Mouse (Mus musculus): ENCODE measurements around the gene Aspdh. TPM values are rescaled to one million over a fixed set of nuclear protein-coding genes. Genes with fewer than 3 reads are reported as not detected.

Aspdh gene
- polyA plus RNA-seq, 1 experiment from 2014 or later = 5.3 TPM

DNA sequence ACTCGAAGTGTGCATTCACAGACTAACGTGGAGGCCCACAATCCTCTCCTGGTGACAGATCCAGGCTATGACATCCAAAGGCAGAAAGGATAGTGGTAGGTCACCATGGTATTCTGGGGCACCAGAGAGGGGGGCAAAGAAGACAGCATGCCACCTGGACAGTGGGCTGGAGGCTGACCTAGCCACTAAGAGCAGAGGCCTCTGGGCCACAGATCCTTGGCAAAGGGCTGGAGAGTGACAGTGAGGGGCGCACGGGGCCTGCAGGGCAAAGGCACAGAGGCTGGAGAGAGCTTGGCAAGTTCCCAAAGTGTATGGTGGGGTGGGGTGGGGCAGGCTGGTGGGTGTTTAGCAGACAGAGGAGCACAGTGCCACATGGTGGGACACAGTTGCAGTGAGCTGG is 25.1 kb downstream of the Aspdh start:
- H3K4me2 ChIP-seq (ENCODE audit: low read length) = no peak overlapping the region
- H3K4me3 ChIP-seq (ENCODE audit: low read depth, low read length) = no peak overlapping the region
- peaks cover 10% of the 10 kb centered on the region for H3K4me1 ChIP-seq (ENCODE audit: control insufficient read depth, insufficient read depth, low read length)
- H3K9ac ChIP-seq (ENCODE audit: low read length) = no peak overlapping the region
- ATAC-seq = no peak
- WGBS = 82% methylated on average over 4 of the region's 4 CpGs
- no peaks in the 10 kb centered on the region for H3K27me3 ChIP-seq (replicated peaks; ENCODE audit: control insufficient read depth, insufficient read depth, low read length)
- no peak overlapping the region for H3K27ac ChIP-seq (ENCODE audit: low read depth, low read length)
- H3K9me3 ChIP-seq (replicated peaks; ENCODE audit: control insufficient read depth, low read length) = no peaks in the 10 kb centered on the region
- peaks cover 67% of the 10 kb centered on the region for H3K36me3 ChIP-seq (ENCODE audit: control insufficient read depth, insufficient read depth, low read length)
- DNase-seq (ENCODE audit: low spot score) = no peak

DNA sequence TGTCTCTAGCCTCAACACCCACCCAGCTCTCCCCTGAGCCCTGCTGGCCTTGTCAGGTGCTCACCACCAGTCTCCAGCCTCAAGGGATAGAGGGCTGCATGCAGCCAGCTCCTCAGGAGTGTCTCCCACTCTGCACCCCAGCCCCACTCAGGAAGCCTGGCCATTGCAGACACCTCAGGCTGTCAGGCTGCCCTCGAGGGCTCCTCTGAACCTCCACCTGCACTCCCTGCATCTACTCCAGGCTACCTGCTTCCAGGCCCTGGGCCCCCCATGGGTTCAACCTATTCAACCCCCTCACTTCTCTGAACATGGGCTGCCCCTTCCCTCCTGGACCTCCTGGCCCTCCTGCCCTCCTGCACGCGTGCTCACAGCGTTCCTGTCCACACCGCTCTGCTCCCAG is 26.2 kb downstream of the Aspdh start:
- Histone ChIP-seq H3K4me1 (ENCODE audit: control insufficient read depth, insufficient read depth, low read length) (peaks cover 14% of the 10 kb centered on the region), H3K9me3 (replicated peaks; ENCODE audit: control insufficient read depth, low read length) (no peaks in the 10 kb centered on the region), H3K9ac (ENCODE audit: low read length) (no peak overlapping the region), H3K27me3 (replicated peaks; ENCODE audit: control insufficient read depth, insufficient read depth, low read length) (no peaks in the 10 kb centered on the region), H3K27ac (ENCODE audit: low read depth, low read length) (no peak overlapping the region), H3K4me3 (ENCODE audit: low read depth, low read length) (no peak overlapping the region), H3K36me3 (ENCODE audit: control insufficient read depth, insufficient read depth, low read length) (peaks cover 67% of the 10 kb centered on the region), H3K4me2 (ENCODE audit: low read length) (no peak overlapping the region)
- no peak for DNase-seq (ENCODE audit: low spot score)
- WGBS = 100% methylated on average over 5 of the region's 5 CpGs
- no peak for ATAC-seq

DNA sequence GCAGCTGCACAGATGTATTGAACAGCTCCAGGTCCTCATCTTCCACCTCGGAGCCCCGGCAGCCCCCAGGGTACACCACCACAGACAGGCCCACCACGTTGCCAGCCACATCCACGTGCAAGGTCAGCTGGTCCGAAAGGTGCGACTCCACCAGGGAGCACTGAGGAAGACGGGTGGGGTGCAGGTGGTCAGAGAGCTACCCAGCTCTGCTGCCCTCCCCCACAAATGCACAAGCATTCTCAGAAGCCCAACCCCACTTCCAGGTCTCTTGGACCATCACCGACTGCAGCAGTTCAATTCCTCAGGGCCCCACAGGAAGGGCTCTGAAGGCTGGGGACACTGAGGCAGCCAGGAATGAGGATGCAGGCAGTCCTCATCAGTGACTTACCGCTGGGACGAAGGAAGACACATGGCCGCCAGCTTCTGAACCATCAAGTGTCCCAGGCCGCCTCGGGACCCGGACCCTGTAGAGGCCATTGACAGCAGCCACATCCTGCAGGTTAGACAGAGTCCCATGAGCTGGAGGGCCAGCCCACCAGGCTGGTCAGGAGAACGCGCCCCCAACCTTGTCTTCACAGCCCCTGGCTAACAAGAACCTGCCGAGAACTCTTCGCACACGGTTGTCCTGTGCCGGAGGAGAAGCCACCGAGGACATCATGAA is 27.1 kb downstream of the Aspdh start:
- Histone ChIP-seq H3K4me1 (ENCODE audit: control insufficient read depth, insufficient read depth, low read length) (peaks cover 18% of the 10 kb centered on the region), H3K27me3 (replicated peaks; ENCODE audit: control insufficient read depth, insufficient read depth, low read length) (no peaks in the 10 kb centered on the region), H3K4me3 (ENCODE audit: low read depth, low read length) (no peak overlapping the region), H3K4me2 (ENCODE audit: low read length) (no peak overlapping the region), H3K36me3 (ENCODE audit: control insufficient read depth, insufficient read depth, low read length) (peaks cover 67% of the 10 kb centered on the region), H3K9ac (ENCODE audit: low read length) (no peak overlapping the region), H3K27ac (ENCODE audit: low read depth, low read length) (no peak overlapping the region), H3K9me3 (replicated peaks; ENCODE audit: control insufficient read depth, low read length) (no peaks in the 10 kb centered on the region)
- WGBS = 91% methylated on average over 21 of the region's 21 CpGs
- no peak for ATAC-seq
- no peak for DNase-seq (ENCODE audit: low spot score)

DNA sequence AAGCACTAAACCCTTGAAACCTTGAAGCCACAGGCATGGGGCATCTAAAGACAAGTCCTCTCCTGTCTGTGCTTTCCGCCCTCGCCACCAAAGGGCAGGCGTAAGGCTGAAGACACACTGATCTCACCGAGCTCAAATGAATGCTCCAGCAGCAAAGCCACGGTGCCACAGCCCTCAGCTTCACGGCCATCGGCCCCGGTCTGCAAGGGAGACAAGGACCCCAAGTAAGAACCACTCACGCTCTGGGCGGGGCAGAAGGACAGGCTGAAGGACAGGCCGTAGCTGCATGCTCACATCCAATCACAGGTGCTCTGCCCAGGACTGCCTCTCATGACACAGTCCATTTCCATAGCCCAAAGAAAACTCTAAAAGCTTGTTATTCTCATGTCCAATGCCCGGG is 29.5 kb downstream of the Aspdh start:
- WGBS = 90% methylated on average over 12 of the region's 12 CpGs
- peak overlapping the region; percentile 35; the same call in 1 of the 2 replicates for H3K9ac ChIP-seq (ENCODE audit: low read length)
- H3K4me1 ChIP-seq (ENCODE audit: control insufficient read depth, insufficient read depth, low read length) = peaks cover 21% of the 10 kb centered on the region
- ATAC-seq (no peak), DNase-seq (ENCODE audit: low spot score) (no peak)
- H3K27me3 ChIP-seq (replicated peaks; ENCODE audit: control insufficient read depth, insufficient read depth, low read length) = no peaks in the 10 kb centered on the region
- no peaks in the 10 kb centered on the region for H3K9me3 ChIP-seq (replicated peaks; ENCODE audit: control insufficient read depth, low read length)
- no peak overlapping the region for H3K4me3 ChIP-seq (ENCODE audit: low read depth, low read length)
- H3K36me3 ChIP-seq (ENCODE audit: control insufficient read depth, insufficient read depth, low read length) = peaks cover 48% of the 10 kb centered on the region
- peak overlapping the region; percentile 7; the same call in 1 of the 2 replicates for H3K4me2 ChIP-seq (ENCODE audit: low read length)
- no peak overlapping the region for H3K27ac ChIP-seq (ENCODE audit: low read depth, low read length)

DNA sequence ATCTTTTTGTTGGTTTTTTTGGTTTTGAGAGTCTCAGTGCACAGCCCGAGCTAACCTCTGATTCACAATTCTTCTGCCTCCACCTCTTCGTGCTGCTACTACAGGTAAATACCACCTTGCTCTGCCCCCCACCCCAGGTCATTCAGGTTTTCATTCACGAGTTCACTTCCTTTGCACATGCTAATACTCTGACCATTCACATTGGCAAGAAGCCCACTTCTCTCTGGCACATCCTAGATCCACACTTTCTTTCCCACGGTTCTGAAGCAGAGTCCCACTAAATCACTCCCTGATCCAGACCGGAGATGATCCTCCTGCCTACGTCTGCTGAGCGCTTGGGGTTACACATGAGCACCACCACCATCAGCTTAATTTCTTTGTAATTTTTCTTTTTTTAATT is 29.9 kb downstream of the Aspdh start:
- H3K36me3 ChIP-seq (ENCODE audit: control insufficient read depth, insufficient read depth, low read length) = peaks cover 44% of the 10 kb centered on the region
- no peaks in the 10 kb centered on the region for H3K27me3 ChIP-seq (replicated peaks; ENCODE audit: control insufficient read depth, insufficient read depth, low read length)
- peaks cover 21% of the 10 kb centered on the region for H3K4me1 ChIP-seq (ENCODE audit: control insufficient read depth, insufficient read depth, low read length)
- DNase-seq (ENCODE audit: low spot score) (no peak), ATAC-seq (no peak)
- WGBS = 79% methylated on average over 7 of the region's 7 CpGs
- peak overlapping the region; percentile 95 for H3K9ac ChIP-seq (ENCODE audit: low read length)
- H3K4me3 ChIP-seq (ENCODE audit: low read depth, low read length) = peak overlapping the region; percentile 73
- H3K4me2 ChIP-seq (ENCODE audit: low read length) = peak overlapping the region; percentile 80
- H3K27ac ChIP-seq (ENCODE audit: low read depth, low read length) = no peak overlapping the region
- no peaks in the 10 kb centered on the region for H3K9me3 ChIP-seq (replicated peaks; ENCODE audit: control insufficient read depth, low read length)

DNA sequence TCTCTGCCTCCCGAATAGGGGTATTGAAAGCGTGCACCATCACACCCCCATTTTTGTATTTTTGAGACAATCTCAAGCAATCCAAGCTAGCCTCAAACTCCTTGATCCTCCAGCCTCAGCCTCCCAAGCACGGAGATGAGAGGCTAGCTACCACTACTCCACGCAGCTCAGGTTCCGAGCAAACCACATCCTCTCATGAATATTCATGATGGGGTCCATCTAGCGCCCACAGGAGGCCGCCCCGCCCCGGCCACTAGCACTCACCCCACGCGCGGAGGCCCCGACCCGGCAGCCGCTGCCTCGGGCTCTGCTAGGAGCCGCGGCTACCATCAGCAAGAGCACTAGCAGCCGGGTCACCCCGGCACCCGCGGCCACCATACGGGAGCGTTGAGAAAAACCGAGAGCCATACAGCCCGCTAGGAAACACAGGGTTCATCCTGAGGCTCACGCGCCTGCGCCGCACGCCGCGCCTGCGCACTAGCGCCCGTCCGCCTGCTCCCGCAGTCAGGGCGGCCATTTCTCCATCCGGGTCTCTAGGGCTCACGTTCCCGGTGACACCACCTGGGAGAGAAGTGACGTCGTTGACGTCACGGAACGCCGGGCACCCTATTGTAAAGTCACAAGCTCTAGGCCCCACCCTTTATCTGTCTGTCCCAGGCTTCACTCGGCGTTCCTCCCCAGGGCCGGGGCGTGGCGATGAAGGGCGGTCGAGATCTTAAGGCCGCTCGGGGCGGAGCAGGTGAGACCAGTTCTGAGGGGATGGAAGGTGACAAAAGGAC is 31.0 kb downstream of the Aspdh start, which contains the start of the genes Emc10 and Fam71e1:
Gene Emc10, minus strand, starts transcription at position 538 of the 779 bp plus-strand sequence.
Gene Fam71e1, plus strand, starts transcription at position 590 of the 779 bp plus-strand sequence.
- DNase-seq (ENCODE audit: low spot score) = peak; percentile 99
- H3K9ac ChIP-seq (ENCODE audit: low read length) = peak within 1 kb of the TSS; percentile 95
- no peaks in the 10 kb centered on the region for H3K27me3 ChIP-seq (replicated peaks; ENCODE audit: control insufficient read depth, insufficient read depth, low read length)
- peak within 1 kb of the TSS; percentile 97 for H3K27ac ChIP-seq (ENCODE audit: low read depth, low read length)
- peaks cover 33% of the 10 kb centered on the region for H3K36me3 ChIP-seq (ENCODE audit: control insufficient read depth, insufficient read depth, low read length)
- peak within 1 kb of the TSS; percentile 73 for H3K4me3 ChIP-seq (ENCODE audit: low read depth, low read length)
- 0% methylated on average over 57 of the region's 58 CpGs for WGBS
- H3K4me2 ChIP-seq (ENCODE audit: low read length) = peak within 1 kb of the TSS; percentile 82
- peaks cover 21% of the 10 kb centered on the region for H3K4me1 ChIP-seq (ENCODE audit: control insufficient read depth, insufficient read depth, low read length)
- H3K9me3 ChIP-seq (replicated peaks; ENCODE audit: control insufficient read depth, low read length) = no peaks in the 10 kb centered on the region
- ATAC-seq = peak; percentile 96

DNA sequence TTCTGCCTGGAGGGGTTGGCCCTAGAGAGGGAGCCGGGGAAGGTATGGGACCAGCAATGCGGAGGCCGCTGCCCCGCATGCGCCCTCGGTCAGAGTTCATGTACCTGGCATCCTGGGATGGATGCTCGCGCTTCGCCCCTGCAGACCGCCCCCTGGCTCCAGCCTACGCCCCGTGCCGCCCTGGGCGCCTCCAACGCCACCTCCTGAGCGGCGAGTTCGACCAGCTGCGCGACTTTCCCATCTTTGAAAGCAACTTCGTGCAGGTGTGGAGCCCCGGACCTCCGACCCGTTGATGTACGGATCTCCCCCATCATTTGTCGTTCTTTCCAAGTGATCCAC is 31.5 kb downstream of the Aspdh start:
- Histone ChIP-seq H3K4me2 (ENCODE audit: low read length) (peak overlapping the region; percentile 82), H3K27me3 (replicated peaks; ENCODE audit: control insufficient read depth, insufficient read depth, low read length) (no peaks in the 10 kb centered on the region), H3K9me3 (replicated peaks; ENCODE audit: control insufficient read depth, low read length) (no peaks in the 10 kb centered on the region), H3K4me1 (ENCODE audit: control insufficient read depth, insufficient read depth, low read length) (peaks cover 21% of the 10 kb centered on the region), H3K9ac (ENCODE audit: low read length) (peak overlapping the region; percentile 92), H3K36me3 (ENCODE audit: control insufficient read depth, insufficient read depth, low read length) (peaks cover 28% of the 10 kb centered on the region), H3K27ac (ENCODE audit: low read depth, low read length) (peak overlapping the region; percentile 84), H3K4me3 (ENCODE audit: low read depth, low read length) (peak overlapping the region; percentile 73)
- DNase-seq (ENCODE audit: low spot score) (no peak), ATAC-seq (no peak)
- WGBS = under 1% methylated on average over 23 of the region's 26 CpGs

DNA sequence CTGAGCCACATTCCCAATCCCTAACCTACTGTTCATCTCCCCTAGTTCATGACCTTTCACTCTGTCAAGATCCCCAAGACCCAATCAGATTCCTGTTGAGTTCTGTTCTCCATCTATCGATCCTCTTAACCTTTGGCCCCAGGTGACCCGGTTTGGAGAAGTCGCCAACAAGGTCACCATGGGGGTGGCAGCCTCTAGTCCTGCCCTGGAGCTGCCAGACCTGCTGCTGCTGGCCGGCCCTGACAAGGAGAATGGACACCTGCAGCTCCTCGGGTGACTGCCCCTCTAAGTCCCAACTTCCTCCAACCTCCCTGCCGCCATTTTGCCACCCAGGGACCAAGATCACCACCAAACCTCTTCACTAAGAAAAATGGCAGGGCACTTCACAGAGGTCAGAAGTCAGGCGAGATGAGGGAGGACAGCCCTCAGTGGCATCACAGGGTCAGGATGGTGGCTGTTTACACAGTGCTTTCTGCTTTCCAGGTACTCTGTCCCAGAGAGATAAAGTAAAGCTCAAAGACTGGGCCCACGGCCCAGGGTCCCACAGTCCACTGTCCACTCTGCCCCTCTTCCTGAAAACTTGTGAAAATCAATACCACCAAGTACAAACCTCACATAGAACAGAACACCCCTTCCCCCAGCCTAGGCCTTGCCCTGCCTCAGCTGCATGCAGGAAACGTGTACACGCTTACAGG is 32.3 kb downstream of the Aspdh start:
- H3K27ac ChIP-seq (ENCODE audit: low read depth, low read length) = no peak overlapping the region
- H3K36me3 ChIP-seq (ENCODE audit: control insufficient read depth, insufficient read depth, low read length) = peaks cover 20% of the 10 kb centered on the region
- peaks cover 21% of the 10 kb centered on the region for H3K4me1 ChIP-seq (ENCODE audit: control insufficient read depth, insufficient read depth, low read length)
- H3K4me2 ChIP-seq (ENCODE audit: low read length) = peak overlapping the region; percentile 82
- H3K9ac ChIP-seq (ENCODE audit: low read length) = peak overlapping the region; percentile 92
- no peaks in the 10 kb centered on the region for H3K27me3 ChIP-seq (replicated peaks; ENCODE audit: control insufficient read depth, insufficient read depth, low read length)
- no peaks in the 10 kb centered on the region for H3K9me3 ChIP-seq (replicated peaks; ENCODE audit: control insufficient read depth, low read length)
- DNase-seq (ENCODE audit: low spot score) (no peak), ATAC-seq (no peak)
- peak overlapping the region; percentile 73 for H3K4me3 ChIP-seq (ENCODE audit: low read depth, low read length)
- WGBS = 89% methylated on average over 10 of the region's 10 CpGs
